Mouse (Mus musculus): Measurements from ENCODE around the gene Lipc. TPM values are rescaled to one million over a fixed set of nuclear protein-coding genes. Genes with fewer than 3 reads are reported as not detected.
"Not testable (repeated sequence)": the region's sequence is repeated elsewhere in the genome, so short reads cannot be mapped to it uniquely, and the experiment has no call there.

Lipc gene
- polyA plus RNA-seq, 1 experiment from 2014 or later, result 0.11 TPM

GRCm38 (mm10) chr9:70853081-70853480 lies 98.9 kb downstream of the Lipc start:
- not testable (repeated sequence) for H3K27me3 ChIP-seq (ENCODE audit: control insufficient read depth, insufficient read depth, low read length); ATAC-seq (ENCODE audit: insufficient number of reproducible peaks, low FRiP score, low TSS enrichment, low read depth); H3K36me3 ChIP-seq (ENCODE audit: control insufficient read depth, insufficient read depth, low read length); H3K27ac ChIP-seq (replicated peaks; ENCODE audit: low read depth, low read length); H3K4me1 ChIP-seq (ENCODE audit: control insufficient read depth, insufficient read depth, low read length); H3K4me3 ChIP-seq (ENCODE audit: low read depth, low read length); H3K4me2 ChIP-seq (ENCODE audit: low read depth, severe bottlenecking); H3K9me3 ChIP-seq (ENCODE audit: control insufficient read depth, low read length); H3K9ac ChIP-seq (ENCODE audit: low read length); DNase-seq (ENCODE audit: low spot score)
- 96% methylated on average over 15 of the region's 15 CpGs for WGBS

- Histone ChIP-seq H3K4me1 (ENCODE audit: control insufficient read depth, insufficient read depth, low read length) (no peaks in the 10 kb centered on the region), H3K27me3 (ENCODE audit: control insufficient read depth, insufficient read depth, low read length) (no peaks in the 10 kb centered on the region), H3K9ac (ENCODE audit: low read length) (no peak overlapping the region), H3K9me3 (ENCODE audit: control insufficient read depth, low read length) (no peaks in the 10 kb centered on the region), H3K36me3 (ENCODE audit: control insufficient read depth, insufficient read depth, low read length) (no peaks in the 10 kb centered on the region), H3K27ac (replicated peaks; ENCODE audit: low read depth, low read length) (no peak overlapping the region), H3K4me3 (ENCODE audit: low read depth, low read length) (no peak overlapping the region), H3K4me2 (ENCODE audit: low read depth, severe bottlenecking) (no peak overlapping the region)
- ATAC-seq (ENCODE audit: insufficient number of reproducible peaks, low FRiP score, low TSS enrichment, low read depth) (no peak), DNase-seq (ENCODE audit: low spot score) (no peak)
- WGBS, result 77% methylated on average over 3 of the region's 3 CpGs
Observed at GRCm38 (mm10) chr9:70851533-70851932, 100.5 kb downstream of the Lipc start.

- Histone ChIP-seq H3K9me3 (ENCODE audit: control insufficient read depth, low read length) (no peaks in the 10 kb centered on the region; the same call in 1 of the 2 replicates), H3K9ac (ENCODE audit: low read length) (no peak overlapping the region), H3K36me3 (ENCODE audit: control insufficient read depth, insufficient read depth, low read length) (no peaks in the 10 kb centered on the region), H3K4me2 (ENCODE audit: low read depth, severe bottlenecking) (no peak overlapping the region), H3K4me3 (ENCODE audit: low read depth, low read length) (no peak overlapping the region), H3K4me1 (ENCODE audit: control insufficient read depth, insufficient read depth, low read length) (no peaks in the 10 kb centered on the region), H3K27ac (replicated peaks; ENCODE audit: low read depth, low read length) (no peak overlapping the region), H3K27me3 (ENCODE audit: control insufficient read depth, insufficient read depth, low read length) (no peaks in the 10 kb centered on the region)
- ATAC-seq (ENCODE audit: insufficient number of reproducible peaks, low FRiP score, low TSS enrichment, low read depth), result no peak
- DNase-seq (ENCODE audit: low spot score), result no peak
- 61% methylated on average over 10 of the region's 10 CpGs for WGBS
Observed at GRCm38 (mm10) chr9:70848135-70848770, 103.8 kb downstream of the Lipc start.

GRCm38 (mm10) chr9:70847627-70848051 lies 104.4 kb downstream of the Lipc start:
- H3K4me3 ChIP-seq (ENCODE audit: low read depth, low read length), result no peak overlapping the region
- WGBS, result 23% methylated on average over 8 of the region's 8 CpGs
- H3K4me2 ChIP-seq (ENCODE audit: low read depth, severe bottlenecking), result no peak overlapping the region; the same call in 1 of the 2 replicates
- DNase-seq (ENCODE audit: low spot score) (no peak), ATAC-seq (ENCODE audit: insufficient number of reproducible peaks, low FRiP score, low TSS enrichment, low read depth) (no peak)
- H3K27me3 ChIP-seq (ENCODE audit: control insufficient read depth, insufficient read depth, low read length), result no peaks in the 10 kb centered on the region
- H3K9ac ChIP-seq (ENCODE audit: low read length), result no peak overlapping the region
- no peaks in the 10 kb centered on the region for H3K36me3 ChIP-seq (ENCODE audit: control insufficient read depth, insufficient read depth, low read length)
- H3K9me3 ChIP-seq (ENCODE audit: control insufficient read depth, low read length), result no peaks in the 10 kb centered on the region; the same call in 1 of the 2 replicates
- H3K4me1 ChIP-seq (ENCODE audit: control insufficient read depth, insufficient read depth, low read length), result no peaks in the 10 kb centered on the region
- H3K27ac ChIP-seq (replicated peaks; ENCODE audit: low read depth, low read length), result no peak overlapping the region

- WGBS, result 92% methylated on average over 4 of the region's 4 CpGs
- Histone ChIP-seq H3K27ac (replicated peaks; ENCODE audit: low read depth, low read length) (no peak overlapping the region), H3K4me3 (ENCODE audit: low read depth, low read length) (no peak overlapping the region), H3K4me1 (ENCODE audit: control insufficient read depth, insufficient read depth, low read length) (no peaks in the 10 kb centered on the region), H3K4me2 (ENCODE audit: low read depth, severe bottlenecking) (no peak overlapping the region), H3K27me3 (ENCODE audit: control insufficient read depth, insufficient read depth, low read length) (no peaks in the 10 kb centered on the region), H3K9ac (ENCODE audit: low read length) (no peak overlapping the region), H3K36me3 (ENCODE audit: control insufficient read depth, insufficient read depth, low read length) (no peaks in the 10 kb centered on the region), H3K9me3 (ENCODE audit: control insufficient read depth, low read length) (no peaks in the 10 kb centered on the region; the same call in 1 of the 2 replicates)
- DNase-seq (ENCODE audit: low spot score) (no peak), ATAC-seq (ENCODE audit: insufficient number of reproducible peaks, low FRiP score, low TSS enrichment, low read depth) (no peak)
Observed at GRCm38 (mm10) chr9:70843270-70843669, 108.8 kb downstream of the Lipc start.

GRCm38 (mm10) chr9:70842300-70842941 lies 109.6 kb downstream of the Lipc start:
- Histone ChIP-seq H3K4me1 (ENCODE audit: control insufficient read depth, insufficient read depth, low read length) (no peaks in the 10 kb centered on the region), H3K4me2 (ENCODE audit: low read depth, severe bottlenecking) (no peak overlapping the region), H3K9ac (ENCODE audit: low read length) (no peak overlapping the region), H3K27ac (replicated peaks; ENCODE audit: low read depth, low read length) (no peak overlapping the region), H3K9me3 (ENCODE audit: control insufficient read depth, low read length) (no peaks in the 10 kb centered on the region; the same call in 1 of the 2 replicates), H3K36me3 (ENCODE audit: control insufficient read depth, insufficient read depth, low read length) (no peaks in the 10 kb centered on the region), H3K27me3 (ENCODE audit: control insufficient read depth, insufficient read depth, low read length) (no peaks in the 10 kb centered on the region), H3K4me3 (ENCODE audit: low read depth, low read length) (no peak overlapping the region)
- WGBS, result 84% methylated on average over 5 of the region's 6 CpGs
- DNase-seq (ENCODE audit: low spot score) (no peak), ATAC-seq (ENCODE audit: insufficient number of reproducible peaks, low FRiP score, low TSS enrichment, low read depth) (no peak)

- Histone ChIP-seq H3K9ac (ENCODE audit: low read length) (no peak overlapping the region), H3K27me3 (ENCODE audit: control insufficient read depth, insufficient read depth, low read length) (no peaks in the 10 kb centered on the region), H3K4me1 (ENCODE audit: control insufficient read depth, insufficient read depth, low read length) (no peaks in the 10 kb centered on the region), H3K4me2 (ENCODE audit: low read depth, severe bottlenecking) (no peak overlapping the region), H3K36me3 (ENCODE audit: control insufficient read depth, insufficient read depth, low read length) (no peaks in the 10 kb centered on the region), H3K9me3 (ENCODE audit: control insufficient read depth, low read length) (no peaks in the 10 kb centered on the region; the same call in 1 of the 2 replicates), H3K4me3 (ENCODE audit: low read depth, low read length) (no peak overlapping the region), H3K27ac (replicated peaks; ENCODE audit: low read depth, low read length) (no peak overlapping the region)
- 80% methylated on average over 8 of the region's 8 CpGs for WGBS
- DNase-seq (ENCODE audit: low spot score) (no peak), ATAC-seq (ENCODE audit: insufficient number of reproducible peaks, low FRiP score, low TSS enrichment, low read depth) (no peak)
Observed at GRCm38 (mm10) chr9:70841426-70842215, 110.4 kb downstream of the Lipc start.

- Histone ChIP-seq H3K27ac (replicated peaks; ENCODE audit: low read depth, low read length) (no peak overlapping the region), H3K9ac (ENCODE audit: low read length) (no peak overlapping the region)
- DNase-seq (ENCODE audit: low spot score), result no peak
Observed at GRCm38 (mm10) chr9:70840861-70841341, 111.1 kb downstream of the Lipc start.

More at GRCm38 (mm10) chr9:70840861-70841341, 111.1 kb downstream of the Lipc start:
- Histone ChIP-seq H3K36me3 (ENCODE audit: control insufficient read depth, insufficient read depth, low read length) (no peaks in the 10 kb centered on the region), H3K4me3 (ENCODE audit: low read depth, low read length) (no peak overlapping the region), H3K4me1 (ENCODE audit: control insufficient read depth, insufficient read depth, low read length) (no peaks in the 10 kb centered on the region), H3K27me3 (ENCODE audit: control insufficient read depth, insufficient read depth, low read length) (no peaks in the 10 kb centered on the region), H3K9me3 (ENCODE audit: control insufficient read depth, low read length) (no peaks in the 10 kb centered on the region; the same call in 1 of the 2 replicates), H3K4me2 (ENCODE audit: low read depth, severe bottlenecking) (no peak overlapping the region)
- no peak for ATAC-seq (ENCODE audit: insufficient number of reproducible peaks, low FRiP score, low TSS enrichment, low read depth)
- 61% methylated on average over 6 of the region's 6 CpGs for WGBS

Measured in limb, embryonic 11.5 days (tissue).